Mouse (Mus musculus) liver, embryonic 14.5 days (tissue): ENCODE data around the gene Mthfsd.

Experiments
- CTCF ChIP-seq: IDR thresholded peaks from 2 replicates; pipeline ENCODE4 v1.5.1; 2016; ENCODE audit warnings: antibody characterized with exemption, low read depth, control low read depth
- EP300 ChIP-seq: IDR thresholded peaks from 2 replicates; pipeline ENCODE4 v1.6.1; 2016; ENCODE audit warnings: antibody characterized with exemption, low read depth

GRCm38 (mm10) chr8:121124547-121125239, 16.5 kb upstream of the Mthfsd start:
- TF ChIP-seq EP300 (no peak), CTCF (no peak)
